Mouse (Mus musculus) stomach, postnatal 0 days (tissue): ENCODE data around the gene Isl1.

Experiments
- CTCF ChIP-seq: IDR thresholded peaks from 2 replicates; pipeline ENCODE4 v1.5.1; 2016; ENCODE audit warnings: antibody characterized with exemption, low read depth, mild to moderate bottlenecking, moderate library complexity
- EP300 ChIP-seq: optimal IDR thresholded peaks from 2 replicates; pipeline ENCODE3; 2016; ENCODE audit warnings: antibody characterized with exemption

DNA sequence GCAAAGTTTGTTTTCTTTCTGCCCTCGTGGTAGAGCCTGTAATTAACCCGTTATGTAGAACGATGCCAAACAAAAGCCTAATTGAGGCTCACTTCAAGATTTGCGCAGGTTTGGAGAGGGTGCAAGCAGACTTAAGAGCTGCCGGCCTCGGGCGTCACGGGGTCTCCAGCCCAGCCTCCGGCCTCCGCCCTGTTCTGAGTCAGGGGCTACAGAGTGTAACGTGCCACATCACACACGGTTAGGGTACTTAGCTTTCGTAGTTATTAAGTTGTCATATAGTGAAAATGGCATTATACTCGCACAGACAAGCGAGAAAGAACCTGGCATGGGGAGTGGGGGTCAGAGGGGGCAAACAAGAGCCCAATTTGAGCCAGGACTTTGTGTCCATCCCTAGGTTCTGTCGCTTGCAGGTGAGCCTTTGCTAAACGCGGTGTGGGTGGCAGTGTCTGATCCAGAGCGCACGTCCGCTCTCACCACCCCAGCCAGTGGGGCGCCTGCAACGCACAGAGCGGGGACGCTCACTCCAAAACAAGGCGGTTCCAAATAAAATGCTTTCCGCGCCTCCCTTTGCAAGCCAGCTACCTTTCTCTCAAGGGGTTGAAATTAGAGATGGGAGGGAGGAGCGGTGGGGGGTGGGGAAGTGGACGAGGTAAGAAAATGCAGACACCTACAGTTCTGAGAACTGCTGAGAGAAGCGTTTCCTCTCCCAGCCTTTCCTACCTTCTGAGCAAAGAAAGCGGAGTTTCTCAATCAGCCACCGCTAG lies 12.3 kb downstream of the Isl1 start:
- TF ChIP-seq CTCF (no peak), EP300 (no peak)
